Mouse (Mus musculus) cortical plate, adult 2 months (tissue): ENCODE data around the gene Bicd1.

Source experiments
- CTCF ChIP-seq: fragments of 200-500 bp; IDR thresholded peaks from 2 replicates; pipeline ENCODE4 v1.5.1; 2011; ENCODE audit warnings: mild to moderate bottlenecking, control low read depth, low read length; ENCODE audit not compliant: insufficient read depth; ENCODE audit errors: extremely low read depth
- POLR2A ChIP-seq: fragments of 200-500 bp; IDR thresholded peaks from 2 replicates; pipeline ENCODE4 v1.6.1; 2011; ENCODE audit warnings: mild to moderate bottlenecking, low read length, control low read depth; ENCODE audit not compliant: insufficient read depth; ENCODE audit errors: extremely low read depth

- no peak for TF ChIP-seq CTCF
- no peak for TF ChIP-seq POLR2A
Measured at GRCm38 (mm10) chr6:149457324-149457723, 48.6 kb downstream of the Bicd1 start.
